Comparison of ENCODE assay signal across 8 mouse cellular contexts in the genomic region with DNA sequence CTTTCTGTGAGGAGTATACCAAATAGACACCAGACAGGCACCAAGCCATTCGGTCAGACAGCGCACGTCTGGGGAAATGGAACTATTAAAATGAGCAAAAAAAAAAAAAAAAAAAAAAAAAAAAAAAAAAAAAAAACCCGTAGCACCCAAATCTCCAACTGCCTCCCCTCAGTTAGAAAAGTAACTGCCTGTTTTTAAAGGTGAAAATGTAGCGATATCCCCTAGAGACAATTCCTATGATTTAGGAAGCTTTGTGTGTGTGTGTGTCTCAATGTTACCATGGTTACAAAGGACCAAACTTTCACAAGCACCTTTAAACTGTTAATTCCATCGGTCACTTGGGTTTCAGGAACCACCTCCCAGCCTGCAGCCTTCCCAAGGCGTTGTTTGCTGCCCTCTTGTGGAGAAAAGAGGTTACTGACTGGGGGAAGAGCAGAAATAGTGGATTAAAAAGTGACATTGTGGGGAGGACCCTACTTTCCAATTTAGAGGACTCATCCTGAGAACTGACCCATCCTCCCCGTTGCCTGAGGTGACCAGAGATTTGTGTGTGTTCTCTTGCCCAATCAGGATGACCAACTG. TPM values are rescaled to one million over a fixed set of nuclear protein-coding genes. Genes with fewer than 3 reads are reported as not detected.
A peak's percentile ranks its signal among the peaks of the same experiment; 100 is the strongest.
DNase-seq lines count a peak whose midpoint lies in the region; ATAC-seq lines count a peak whose summit lies in the region.

No protein-coding gene starts in this region.

- no peaks in the 10 kb centered on the region for H3K36me3 ChIP-seq in kidney, embryonic 14.5 days (ENCODE audit: control insufficient read depth, insufficient read depth, low read length)

- no peaks in the 10 kb centered on the region for H3K27me3 ChIP-seq in kidney, embryonic 14.5 days (ENCODE audit: control insufficient read depth, insufficient read depth, low read length)

- intact Hi-C loops in gastrocnemius, postnatal 14 days (cut with DNase I; ENCODE audit: low total_unique reads), result no loop called here

- no peak for ATAC-seq in kidney, embryonic 14.5 days (ENCODE audit: low FRiP score, low TSS enrichment)
- ATAC-seq in neutrophil, adult 5-6 weeks (ENCODE audit: extremely low read depth, insufficient number of reproducible peaks, low FRiP score, poor library complexity, severe bottlenecking), result peak; percentile 48; the same call in 1 of the 2 replicates

- no peak overlapping the region for H3K4me2 ChIP-seq in kidney, embryonic 14.5 days (replicated peaks; ENCODE audit: low read depth, low read length)

- H3K4me1 ChIP-seq in kidney, embryonic 14.5 days (ENCODE audit: control insufficient read depth, insufficient read depth, low read length), result no peaks in the 10 kb centered on the region

- no peaks in the 10 kb centered on the region for H3K9me3 ChIP-seq in kidney, embryonic 14.5 days (ENCODE audit: control insufficient read depth, low read length)

- H3K4me3 ChIP-seq in kidney, embryonic 14.5 days (ENCODE audit: low read length), result no peak overlapping the region

- DNase-seq in kidney, adult 18-20 months, result peak; percentile 31
- DNase-seq in R1 (ENCODE audit: low read depth, low spot score), result peak; percentile 87
- peak; percentile 33 for DNase-seq in cerebellum, adult 9-10 months
- DNase-seq in gastrocnemius, postnatal 14 days, result peak; percentile 27
- peak; percentile 65 to 68 for DNase-seq in left cerebral cortex, adult 18-20 months (ENCODE audit: low spot score in 2 of 2)
- peak; percentile 25 for DNase-seq in thymus, postnatal 25 days

- 42% methylated on average over 8 of the region's 8 CpGs for WGBS in kidney, embryonic 14.5 days

- no peak overlapping the region for H3K9ac ChIP-seq in kidney, embryonic 14.5 days (ENCODE audit: low read depth, low read length)

- no peak overlapping the region for H3K27ac ChIP-seq in kidney, embryonic 14.5 days (ENCODE audit: low read depth, low read length)

RNA-seq across cellular contexts. Expression of a gene that starts 53.6 kb away (rescaled TPM):
- polyA plus RNA-seq in kidney, embryonic 14.5 days (2014; fragmentation: Nextera tagmentation; extraction: Ambion mirVana), result 0.96 and 1.1 TPM in 2 replicates
- total RNA-seq in gastrocnemius, postnatal 14 days (2021), result under 1 TPM; 0.09 to 0.31 TPM
- under 1 TPM; 0.30 to 0.40 TPM for total RNA-seq in left cerebral cortex, adult 18-20 months (2021)
- total RNA-seq in neutrophil, adult 5-6 weeks (2017), result not detected in 2 replicates

Comparison
In these comparisons a context has a peak if more than half of its experiments do, and no peak if none do; other contexts are left out.
1. DNase-seq: peak in every context shown above with its lines; median percentile 87 in R1; 66 in left cerebral cortex, adult 18-20 months; 33 in cerebellum, adult 9-10 months; 31 in kidney, adult 18-20 months; 27 in gastrocnemius, postnatal 14 days; 25 in thymus, postnatal 25 days.